Mouse (Mus musculus): ENCODE measurements around the gene Grn.

DNA sequence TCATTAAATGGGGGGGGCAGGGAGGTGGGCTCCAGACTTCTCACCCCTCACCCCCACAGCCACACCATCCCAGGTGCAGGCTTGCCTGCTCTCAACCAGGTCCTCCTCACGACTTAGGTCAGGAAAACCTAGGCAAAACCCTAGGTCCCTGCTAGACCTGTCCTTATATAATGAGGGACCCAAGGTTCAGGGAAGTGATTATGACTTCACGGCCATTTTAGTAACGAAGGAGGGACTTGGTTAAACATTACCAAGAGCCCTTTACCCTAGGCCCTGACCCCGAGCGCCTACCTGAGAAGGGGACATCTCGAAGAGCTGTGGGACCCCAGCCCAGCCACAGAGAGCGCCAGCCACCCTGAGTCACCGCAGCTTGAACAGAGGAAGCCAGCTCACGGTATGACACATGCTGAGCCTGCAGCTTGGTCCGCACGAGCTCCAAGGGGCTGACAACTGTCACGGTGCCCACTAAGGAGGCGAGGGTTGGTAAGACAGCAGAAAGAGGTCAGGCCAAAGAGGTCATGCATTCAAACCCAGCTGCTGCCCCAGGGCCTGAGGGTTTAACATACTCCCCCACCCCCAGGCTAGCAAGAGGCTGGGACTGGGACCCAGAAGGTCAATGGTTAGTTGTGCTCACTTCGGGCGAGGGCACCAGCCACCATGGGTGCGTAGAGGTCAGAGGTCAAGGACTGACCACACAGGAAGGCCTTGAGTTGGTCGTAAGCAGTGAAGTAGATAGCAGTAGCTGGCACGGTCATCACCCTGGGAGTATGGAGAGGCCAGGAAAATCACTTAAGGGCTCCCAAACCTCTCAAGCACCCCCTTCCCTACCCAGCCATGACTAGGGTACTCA, 25.7 kb upstream of the Grn start:
- TF ChIP-seq ZC3H11A (IDR thresholded peaks at IDR 0.05; ENCODE audit: borderline replicate concordance, low read depth, low read length) (no peak), HCFC1 (IDR thresholded peaks at IDR 0.05; ENCODE audit: borderline replicate concordance, insufficient read depth, low read length) (no peak), CHD2 (IDR thresholded peaks at IDR 0.05; ENCODE audit: low read depth, low read length) (no peak)
